Mouse (Mus musculus) splenic B cell, adult 2 months (primary cell): ENCODE results near the gene Uba2.
"Not testable (repeated sequence)": the region's sequence is repeated elsewhere in the genome, so short reads cannot be mapped to it uniquely, and the experiment has no call there.

Source experiments
- DNase-seq: peaks from one replicate; pipeline ENCODE4 v3.0.0-alpha.2; 2011; ENCODE audit warnings: low read depth, low spot score
- H3K27me3 ChIP-seq: 2 replicates; pipeline ENCODE4 v1.6.1; 2012; ENCODE audit warnings: mild to moderate bottlenecking, low read length, moderate library complexity, mixed read lengths; ENCODE audit not compliant: control insufficient read depth, poor library complexity, insufficient read depth, severe bottlenecking
- H3K36me3 ChIP-seq: 2 replicates; pipeline ENCODE4 v1.6.1; 2012; ENCODE audit warnings: mild to moderate bottlenecking, low read length, moderate library complexity, mixed read lengths; ENCODE audit not compliant: control insufficient read depth, poor library complexity, insufficient read depth, severe bottlenecking

Uba2 gene

GRCm38 (mm10) chr7:34189376-34189989, 20.1 kb upstream of the Uba2 start:
- Histone ChIP-seq H3K27me3 (no peaks in the 10 kb centered on the region), H3K36me3 (peaks cover 5% of the 10 kb centered on the region)
- DNase-seq: peak; percentile 69

GRCm38 (mm10) chr7:34183794-34184193, 14.4 kb upstream of the Uba2 start:
- H3K36me3 ChIP-seq: peaks cover 2% of the 10 kb centered on the region
- no peaks in the 10 kb centered on the region for H3K27me3 ChIP-seq
- no peak for DNase-seq

GRCm38 (mm10) chr7:34183356-34183755, 14.0 kb upstream of the Uba2 start:
- no peak for DNase-seq
- H3K27me3 ChIP-seq: no peaks in the 10 kb centered on the region
- peaks cover 2% of the 10 kb centered on the region for H3K36me3 ChIP-seq

- DNase-seq: peak; percentile 53
- not testable (repeated sequence) for H3K36me3 ChIP-seq, H3K27me3 ChIP-seq
Measured at GRCm38 (mm10) chr7:34176241-34176640, 6.8 kb upstream of the Uba2 start.

GRCm38 (mm10) chr7:34172251-34172650, 2.9 kb upstream of the Uba2 start:
- DNase-seq: peak; percentile 32
- Histone ChIP-seq H3K36me3 (no peaks in the 10 kb centered on the region), H3K27me3 (no peaks in the 10 kb centered on the region)

GRCm38 (mm10) chr7:34168470-34169251, 738 bp downstream of the Uba2 start:
- peak; percentile 88 for DNase-seq
- H3K36me3 ChIP-seq: peaks cover 4% of the 10 kb centered on the region
- H3K27me3 ChIP-seq: no peaks in the 10 kb centered on the region

- no peaks in the 10 kb centered on the region for H3K27me3 ChIP-seq
- peaks cover 4% of the 10 kb centered on the region for H3K36me3 ChIP-seq
- no peak for DNase-seq
Measured at GRCm38 (mm10) chr7:34167766-34168469, 1.5 kb downstream of the Uba2 start.

- Histone ChIP-seq H3K27me3 (no peaks in the 10 kb centered on the region), H3K36me3 (peaks cover 4% of the 10 kb centered on the region)
- DNase-seq: peak; percentile 54
Measured at GRCm38 (mm10) chr7:34166850-34167249, 2.5 kb downstream of the Uba2 start.

GRCm38 (mm10) chr7:34165999-34166398, 3.4 kb downstream of the Uba2 start:
- H3K36me3 ChIP-seq: peaks cover 4% of the 10 kb centered on the region
- DNase-seq: no peak
- H3K27me3 ChIP-seq: no peaks in the 10 kb centered on the region

GRCm38 (mm10) chr7:34164671-34165070, 4.7 kb downstream of the Uba2 start:
- no peak for DNase-seq
- peaks cover 4% of the 10 kb centered on the region for H3K36me3 ChIP-seq
- H3K27me3 ChIP-seq: no peaks in the 10 kb centered on the region

- Histone ChIP-seq H3K27me3 (no peaks in the 10 kb centered on the region), H3K36me3 (peaks cover 10% of the 10 kb centered on the region)
- no peak for DNase-seq
Measured at GRCm38 (mm10) chr7:34159167-34159566, 10.2 kb downstream of the Uba2 start.

- H3K27me3 ChIP-seq: no peaks in the 10 kb centered on the region
- peaks cover 15% of the 10 kb centered on the region for H3K36me3 ChIP-seq
- no peak for DNase-seq
Measured at GRCm38 (mm10) chr7:34157994-34158393, 11.4 kb downstream of the Uba2 start.

GRCm38 (mm10) chr7:34147193-34147592, 22.2 kb downstream of the Uba2 start:
- no peak for DNase-seq
- Histone ChIP-seq H3K36me3 (peaks cover 49% of the 10 kb centered on the region), H3K27me3 (no peaks in the 10 kb centered on the region)

GRCm38 (mm10) chr7:34141123-34141522, 28.3 kb downstream of the Uba2 start:
- Histone ChIP-seq H3K27me3 (no peaks in the 10 kb centered on the region), H3K36me3 (peaks cover 18% of the 10 kb centered on the region)
- DNase-seq: no peak

- peaks cover 8% of the 10 kb centered on the region for H3K36me3 ChIP-seq
- no peaks in the 10 kb centered on the region for H3K27me3 ChIP-seq
- no peak for DNase-seq
Measured at GRCm38 (mm10) chr7:34139493-34139892, 29.9 kb downstream of the Uba2 start.
